Mouse (Mus musculus): ENCODE measurements around the gene Polr3g.
"Not testable (repeated sequence)": the region's sequence is repeated elsewhere in the genome, so short reads cannot be mapped to it uniquely, and the experiment has no call there.

The Polr3g gene

DNA sequence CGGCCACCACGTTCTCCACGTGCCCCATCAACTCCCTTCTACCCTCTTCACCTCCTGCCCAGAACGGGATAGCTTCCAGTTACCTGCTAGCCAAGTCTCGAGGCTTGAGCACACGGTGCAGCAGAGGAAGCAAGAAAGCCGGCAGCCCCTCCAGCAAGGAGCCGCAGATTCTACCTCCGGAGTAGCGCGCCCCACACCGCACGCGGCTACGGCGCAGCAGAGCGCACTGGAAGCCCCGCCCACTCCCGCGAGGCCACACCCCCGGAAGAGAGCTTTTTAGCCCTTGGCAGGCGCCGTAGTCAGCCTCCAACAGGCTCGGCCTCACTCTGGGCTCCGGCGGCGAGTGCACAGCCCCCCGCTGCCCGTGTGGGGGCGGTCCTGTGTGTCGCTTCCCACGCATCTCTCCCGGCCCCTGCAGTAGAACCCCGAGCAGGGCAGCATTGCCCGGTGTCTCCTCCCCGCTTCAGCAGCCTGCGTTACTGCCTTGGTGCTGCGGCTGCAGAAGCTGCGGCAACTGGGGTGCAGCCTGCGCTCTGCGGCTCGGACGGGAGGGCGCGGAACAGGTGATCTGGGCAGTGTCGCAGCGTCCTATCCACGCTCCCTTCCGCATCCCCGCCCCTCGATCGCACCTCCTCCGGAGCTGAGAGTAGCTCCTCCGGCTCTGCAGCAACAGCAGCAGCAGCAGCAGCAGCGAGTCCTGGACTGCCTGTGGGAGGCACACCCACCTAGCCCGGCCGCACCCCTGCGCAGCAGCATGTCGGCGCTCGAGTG, at the start of gene Polr3g, which contains the start of gene Mblac2:
Gene Polr3g, minus strand, starts transcription at position 239 of the 771 bp plus-strand sequence.
Gene Mblac2, plus strand, starts transcription at position 567 of the 771 bp plus-strand sequence.
- peak; percentile 94 for DNase-seq (ENCODE audit: low spot score)

DNA sequence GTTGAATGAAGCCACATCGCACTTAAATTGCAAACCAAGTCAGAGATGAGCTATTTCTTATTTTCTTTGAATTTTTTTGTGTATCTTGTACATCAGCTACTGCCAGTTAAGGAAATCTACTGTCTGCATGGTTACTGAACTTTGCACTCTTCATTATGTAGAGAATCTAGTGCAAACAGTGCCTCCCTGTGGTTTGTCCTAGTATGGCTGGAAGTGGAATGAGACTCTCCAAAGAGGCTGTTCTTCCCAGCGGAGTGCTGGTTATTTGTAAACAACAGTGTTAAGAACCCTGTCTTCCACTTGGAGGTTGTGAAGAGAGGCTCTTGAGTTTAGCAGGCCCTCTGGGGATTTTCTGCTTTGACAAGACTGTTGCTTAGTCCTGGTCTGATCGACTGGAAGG, 49.6 kb upstream of the Polr3g start:
- no peak for DNase-seq (ENCODE audit: low spot score)

DNA sequence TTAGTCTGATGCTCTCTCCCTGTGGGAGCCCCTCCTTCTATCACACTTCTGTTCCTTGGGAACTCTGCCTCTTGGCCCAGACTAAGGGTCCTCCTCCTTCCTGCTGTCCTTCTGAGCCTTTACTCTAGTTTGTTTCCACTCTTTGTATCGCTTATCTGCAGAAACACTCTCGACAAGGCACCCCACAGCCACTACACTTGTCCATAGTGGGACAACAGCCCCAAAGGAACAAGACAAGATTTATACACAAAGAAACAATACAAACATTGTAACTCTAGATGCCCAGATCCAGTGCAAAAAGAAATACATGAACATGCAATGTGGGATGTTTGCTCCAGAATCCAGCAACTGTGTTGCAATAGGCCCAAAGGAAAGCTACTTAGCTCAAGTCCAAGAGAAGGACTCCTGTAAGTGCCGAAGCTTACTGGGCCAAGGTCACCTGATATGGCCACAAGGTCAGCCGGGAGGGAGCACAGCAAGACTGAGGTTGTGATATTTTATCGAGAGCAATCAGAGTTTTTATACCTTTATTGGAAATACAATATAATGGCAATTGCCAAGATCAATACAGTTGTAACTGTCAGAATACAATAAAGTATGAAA, 46.3 kb upstream of the Polr3g start:
- DNase-seq (ENCODE audit: low spot score) = no peak

DNA sequence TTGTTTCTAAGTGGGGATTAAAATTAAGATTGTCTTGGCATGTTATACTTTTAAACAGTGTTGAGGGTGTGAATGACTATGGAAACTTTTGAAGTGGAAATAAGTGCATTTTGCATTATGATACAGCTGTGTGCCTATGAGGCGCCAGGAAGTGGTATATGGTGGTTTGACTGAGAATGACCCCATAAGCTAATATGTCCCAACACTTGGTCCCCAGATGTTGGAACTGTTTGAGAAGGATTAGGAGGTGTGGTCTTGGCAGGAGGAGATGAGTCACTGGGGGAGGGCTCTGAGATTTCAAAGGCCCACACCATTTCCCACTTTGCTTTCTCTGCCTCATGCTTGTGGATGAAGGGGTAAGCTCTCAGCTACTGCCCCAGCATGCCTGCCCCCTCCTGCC, 44.5 kb upstream of the Polr3g start:
- DNase-seq (ENCODE audit: low spot score) = no peak

DNA sequence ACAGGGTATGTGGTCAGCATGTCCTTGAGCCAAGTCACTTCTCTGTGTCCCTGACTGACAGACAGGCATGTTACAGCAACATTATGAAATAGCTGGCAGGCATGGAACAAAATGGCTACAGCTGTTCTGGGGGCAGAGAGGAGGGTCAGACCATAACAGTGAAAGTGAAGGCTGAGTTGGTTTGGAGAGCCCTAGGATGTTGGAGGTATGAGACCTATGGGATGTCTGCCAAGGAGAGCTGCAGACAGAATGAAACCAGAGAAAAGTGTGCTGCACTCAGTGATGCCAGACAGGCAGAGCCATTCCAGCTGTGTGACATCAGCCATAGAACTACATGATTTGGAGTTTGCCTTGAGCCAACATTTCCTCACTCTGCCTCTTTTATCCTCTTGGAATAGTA, 44.1 kb upstream of the Polr3g start:
- no peak for DNase-seq (ENCODE audit: low spot score)

DNA sequence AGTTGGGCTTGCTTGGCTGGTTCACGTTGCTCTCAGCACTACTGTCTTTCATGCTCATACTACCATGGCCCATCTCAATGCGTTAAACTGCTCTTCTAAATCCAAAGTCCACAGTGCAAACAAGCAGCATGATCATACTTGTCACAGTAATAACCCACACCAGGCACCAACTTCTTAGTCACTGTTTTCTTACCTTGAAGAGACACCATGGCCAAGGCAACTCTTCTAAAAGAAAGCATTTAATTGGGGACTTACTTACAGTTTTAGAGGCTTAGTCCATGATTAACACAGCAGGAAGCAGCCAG, 33.2 kb upstream of the Polr3g start:
- no peak for DNase-seq (ENCODE audit: low spot score)

DNA sequence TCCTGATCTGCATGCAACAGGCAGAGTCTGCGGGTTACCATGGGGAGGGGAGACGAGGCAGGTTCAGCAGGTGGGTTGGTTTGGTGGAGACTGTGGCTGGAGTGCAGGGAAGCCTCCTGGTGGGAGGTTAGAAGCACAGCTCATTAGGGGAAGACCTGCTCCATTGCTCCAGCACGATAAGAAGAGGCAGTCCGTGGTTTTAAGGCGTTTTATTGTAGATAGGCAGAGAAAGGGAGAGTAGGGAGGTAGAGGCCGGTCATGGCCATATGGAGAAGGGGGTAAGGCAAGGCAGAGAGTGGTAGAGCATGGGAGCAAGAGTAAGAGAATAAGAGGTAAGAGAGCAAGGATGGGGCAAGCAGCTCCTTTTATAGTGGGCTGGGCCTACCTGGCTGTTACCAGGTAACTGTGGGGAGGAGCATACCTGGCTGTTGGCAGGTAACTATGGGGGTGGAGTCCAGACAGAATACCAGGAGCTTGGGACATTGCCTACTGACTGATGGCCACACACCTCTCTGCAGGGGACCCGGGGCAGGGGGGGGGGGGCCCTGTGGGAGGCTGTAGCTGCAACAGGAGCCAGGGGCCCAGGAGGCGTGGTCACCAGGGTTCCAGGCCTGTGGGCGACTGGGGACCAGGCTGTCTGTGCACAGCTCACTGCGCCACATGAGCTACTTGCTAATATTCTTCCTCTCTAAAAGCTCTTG, 32.7 kb upstream of the Polr3g start:
- DNase-seq (ENCODE audit: low spot score) = no peak

DNA sequence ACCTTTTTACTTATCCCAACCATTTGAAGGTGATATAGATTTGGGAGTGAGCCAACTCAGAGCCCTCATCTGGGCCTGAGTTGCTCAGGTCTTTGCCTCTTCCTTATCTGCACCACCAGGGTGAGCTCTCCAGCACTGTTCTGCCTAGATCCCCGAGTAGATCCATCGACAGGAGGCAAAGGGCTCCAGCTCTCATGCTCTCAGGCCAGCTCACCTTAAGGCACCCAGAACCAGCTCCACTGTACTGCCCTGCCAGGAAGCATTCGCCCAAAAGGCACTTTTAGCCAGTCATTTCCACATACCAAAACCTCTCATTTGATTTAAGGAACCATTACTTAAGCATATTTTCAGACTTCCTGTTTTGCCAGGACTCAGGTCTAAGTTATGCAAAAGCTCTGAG, 30.1 kb upstream of the Polr3g start:
- no peak for DNase-seq (ENCODE audit: low spot score)

DNA sequence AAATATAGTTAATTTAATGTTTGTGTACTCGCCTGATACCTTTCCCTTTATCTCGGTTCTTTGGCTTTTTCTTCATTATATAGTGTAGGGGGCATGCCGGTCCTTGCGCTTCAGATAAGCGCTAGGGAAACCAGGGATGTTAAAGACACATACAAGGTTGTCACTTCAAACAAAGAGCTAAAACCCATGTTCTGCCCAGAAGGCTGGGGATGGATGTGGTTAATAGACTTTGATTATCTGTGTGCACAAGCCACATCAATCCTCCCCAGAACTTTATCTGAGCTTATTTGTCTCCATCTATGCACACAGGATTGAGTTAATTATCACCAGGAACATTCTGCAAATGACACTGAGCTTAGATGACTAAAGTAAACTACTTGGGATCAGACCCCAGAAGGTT, 25.8 kb upstream of the Polr3g start:
- no peak for DNase-seq (ENCODE audit: low spot score)

DNA sequence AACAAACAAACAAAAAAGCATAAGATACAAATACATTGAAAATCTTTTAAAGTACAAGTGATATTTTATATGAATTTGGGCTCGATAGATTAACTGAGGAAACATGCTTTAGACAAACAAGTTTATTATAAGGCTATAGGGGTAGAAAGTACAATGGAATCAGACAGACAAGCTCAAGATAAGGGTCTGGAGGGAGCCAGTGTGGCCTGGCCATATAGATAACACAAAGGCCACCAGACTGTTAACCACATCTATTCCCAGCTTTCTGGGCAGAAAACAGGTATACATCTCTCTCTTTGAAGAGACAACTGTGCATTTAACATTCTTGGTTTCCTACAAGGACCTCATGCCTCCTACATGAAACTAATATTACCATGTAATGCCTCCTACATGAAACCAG, 19.5 kb upstream of the Polr3g start:
- no peak for DNase-seq (ENCODE audit: low spot score)

DNA sequence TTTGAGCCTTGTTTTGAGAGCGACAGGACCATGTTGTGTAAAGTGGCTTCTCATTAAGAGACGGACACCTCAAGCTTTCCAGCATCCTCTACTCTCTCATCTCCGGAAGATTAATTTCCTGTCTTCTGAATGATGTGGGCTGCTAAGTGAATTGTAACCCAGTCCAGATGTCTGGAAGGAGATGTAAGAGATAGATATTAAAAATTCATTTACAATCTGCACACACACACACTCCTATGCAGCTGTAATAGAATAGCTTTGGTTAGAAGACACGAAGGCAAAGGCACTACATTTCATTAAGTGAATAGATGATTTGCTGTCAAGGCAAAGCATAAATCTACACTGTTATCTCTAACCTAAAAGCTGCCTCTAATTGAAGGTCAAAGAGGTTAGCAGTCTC, 18.3 kb upstream of the Polr3g start:
- DNase-seq (ENCODE audit: low spot score) = no peak

DNA sequence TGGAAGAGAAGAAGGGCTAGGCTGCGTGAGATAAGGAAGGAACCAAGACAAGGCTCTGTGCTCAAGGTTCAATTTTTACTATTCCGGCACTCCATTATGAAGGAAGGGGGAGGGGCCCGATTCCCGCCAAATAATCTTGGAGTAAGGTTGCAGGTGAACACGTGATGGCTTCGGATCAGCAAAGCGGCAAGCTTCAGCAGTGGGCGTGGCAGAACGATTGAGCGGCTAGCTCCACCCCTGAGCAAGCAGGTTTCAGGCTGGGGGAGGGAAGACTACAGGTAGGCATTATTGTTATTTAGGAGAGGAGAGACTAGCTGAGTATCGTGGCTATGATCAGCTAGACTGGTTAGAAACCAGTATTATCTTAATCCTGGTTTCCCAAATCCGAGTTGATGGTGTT, 17.3 kb upstream of the Polr3g start:
- not testable (repeated sequence) for DNase-seq (ENCODE audit: low spot score)

DNA sequence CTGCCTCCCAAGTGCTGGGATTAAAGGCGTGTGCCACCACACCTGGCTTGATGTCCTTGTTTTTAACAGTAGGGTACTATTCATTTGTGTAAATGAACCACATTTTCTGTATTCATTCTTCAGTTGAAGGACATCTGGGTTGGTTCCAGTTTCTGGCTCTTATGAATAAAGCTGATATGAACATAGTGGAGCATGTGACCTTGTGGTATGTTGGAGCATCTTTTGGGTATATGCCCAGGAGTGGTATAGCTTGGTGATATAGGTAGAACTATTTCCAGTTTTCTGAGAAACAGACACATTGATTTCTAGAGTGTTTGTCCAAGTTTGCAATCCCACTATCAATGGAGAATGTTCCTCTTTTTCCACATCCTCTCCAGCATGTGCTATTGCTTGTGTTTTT, 3.1 kb upstream of the Polr3g start:
- DNase-seq (ENCODE audit: low spot score) = no peak

DNA sequence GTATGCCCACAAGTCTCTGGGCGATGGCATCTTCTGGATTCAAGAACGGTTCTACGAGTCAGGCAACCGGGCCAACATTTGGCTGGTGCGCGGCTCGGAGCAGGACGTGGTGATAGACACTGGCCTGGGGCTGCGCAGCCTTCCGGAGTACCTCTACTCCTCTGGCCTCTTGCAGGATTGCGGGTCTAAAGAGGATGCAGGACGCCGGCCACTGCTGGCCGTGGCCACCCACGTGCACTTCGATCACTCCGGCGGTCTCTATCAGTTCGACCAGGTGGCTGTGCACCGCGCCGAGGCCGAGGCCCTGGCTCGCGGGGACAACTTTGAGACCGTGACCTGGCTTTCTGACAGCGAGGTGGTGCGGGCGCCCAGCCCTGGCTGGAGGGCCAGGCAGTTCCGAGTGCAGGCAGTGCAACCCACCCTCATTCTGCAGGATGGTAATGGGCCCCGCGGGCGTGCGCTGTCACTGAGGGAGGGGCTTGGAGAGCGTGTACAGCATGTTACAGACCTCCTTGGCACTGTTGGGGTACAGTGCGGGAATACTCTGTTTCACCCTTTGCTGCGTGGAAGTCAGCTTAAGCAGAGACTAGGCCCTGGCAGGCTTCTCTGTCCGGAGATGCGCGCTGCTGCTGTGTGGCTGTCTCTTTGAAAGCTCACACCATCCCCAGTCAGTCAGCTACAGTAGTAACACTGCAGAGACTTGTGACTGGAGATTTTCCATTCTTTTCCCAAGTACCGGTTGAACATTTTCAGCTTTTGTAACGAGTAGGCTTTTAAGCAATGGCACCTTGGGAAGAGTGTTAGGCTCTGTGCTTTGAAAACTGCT, 946 bp upstream of the Polr3g start:
- no peak for DNase-seq (ENCODE audit: low spot score)

DNA sequence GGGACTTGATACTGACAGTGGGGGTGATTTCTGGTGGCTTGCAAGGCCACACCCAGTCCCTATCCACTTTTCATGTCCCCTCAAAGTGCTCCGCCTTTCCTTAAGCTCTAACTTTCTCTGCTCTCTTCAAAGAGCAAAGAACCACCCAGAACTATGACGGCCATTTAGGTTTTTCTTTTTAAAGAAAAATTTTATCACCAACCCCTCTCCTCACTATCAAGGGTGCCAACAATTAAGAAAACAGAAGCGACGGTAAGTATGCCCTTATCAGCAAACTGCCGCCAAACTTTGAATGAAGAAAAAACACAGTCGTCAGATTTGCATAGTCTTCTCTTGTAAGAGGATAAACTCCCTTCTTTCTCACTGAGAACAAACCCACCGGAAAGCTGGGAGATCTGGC, 547 bp downstream of the Polr3g start:
- DNase-seq (ENCODE audit: low spot score) = peak; percentile 11

DNA sequence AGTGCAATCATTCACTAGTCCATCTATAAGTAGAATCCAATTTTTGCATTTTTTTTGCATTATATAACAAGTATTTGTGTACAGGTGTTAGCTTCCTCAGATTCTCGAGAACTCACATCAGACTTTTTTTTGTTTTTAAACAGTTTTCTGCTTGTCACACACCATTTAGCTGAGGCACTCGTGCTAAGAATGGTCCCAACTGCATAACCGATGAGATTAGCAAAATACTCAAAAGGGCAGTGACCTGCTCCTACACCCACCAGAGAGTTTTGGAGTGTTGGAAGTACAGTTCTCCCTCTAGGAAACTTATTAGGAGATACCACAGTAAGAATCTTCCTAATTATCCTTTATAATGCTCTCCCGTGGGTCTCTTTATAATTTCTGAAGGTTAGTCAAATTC, 1.0 kb downstream of the Polr3g start:
- no peak for DNase-seq (ENCODE audit: low spot score)

DNA sequence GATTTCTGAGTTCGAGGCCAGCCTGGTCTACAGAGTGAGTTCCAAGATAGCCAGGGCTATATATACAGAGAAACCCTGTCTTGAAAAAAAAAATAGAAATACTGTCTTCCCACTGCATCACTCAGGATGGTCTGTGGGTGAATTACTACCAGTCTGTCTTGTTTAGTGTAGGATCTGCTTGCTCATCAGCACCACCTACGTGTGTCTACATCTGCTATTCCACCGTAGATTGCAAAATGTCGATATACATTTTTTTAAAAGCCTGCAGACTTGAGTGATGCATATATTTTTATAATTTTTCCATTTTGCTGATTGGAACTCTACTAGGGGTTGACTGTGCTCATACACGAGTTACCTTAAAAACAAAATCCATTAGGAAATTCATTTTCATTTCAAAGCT, 4.5 kb downstream of the Polr3g start:
- DNase-seq (ENCODE audit: low spot score) = no peak

DNA sequence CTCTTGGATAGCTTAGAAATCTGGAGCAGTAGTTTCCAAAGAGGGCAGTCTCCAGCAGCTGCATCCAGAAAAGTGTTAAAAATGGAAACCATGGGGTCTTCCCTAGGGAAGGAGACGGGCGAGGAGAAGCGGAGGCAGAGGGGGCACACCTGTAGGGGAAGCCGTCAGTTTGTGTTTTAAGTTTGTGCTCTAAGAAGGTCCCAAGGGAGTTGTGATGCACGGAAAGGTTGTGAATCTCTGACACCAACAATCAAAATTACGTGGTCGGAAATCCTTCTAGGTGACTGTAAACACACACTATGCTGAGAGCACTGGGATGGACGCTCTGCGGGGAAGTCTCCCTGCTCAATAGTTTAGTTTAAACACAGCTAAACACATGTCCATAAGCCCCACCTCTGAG, 7.2 kb downstream of the Polr3g start:
- DNase-seq (ENCODE audit: low spot score) = no peak

DNA sequence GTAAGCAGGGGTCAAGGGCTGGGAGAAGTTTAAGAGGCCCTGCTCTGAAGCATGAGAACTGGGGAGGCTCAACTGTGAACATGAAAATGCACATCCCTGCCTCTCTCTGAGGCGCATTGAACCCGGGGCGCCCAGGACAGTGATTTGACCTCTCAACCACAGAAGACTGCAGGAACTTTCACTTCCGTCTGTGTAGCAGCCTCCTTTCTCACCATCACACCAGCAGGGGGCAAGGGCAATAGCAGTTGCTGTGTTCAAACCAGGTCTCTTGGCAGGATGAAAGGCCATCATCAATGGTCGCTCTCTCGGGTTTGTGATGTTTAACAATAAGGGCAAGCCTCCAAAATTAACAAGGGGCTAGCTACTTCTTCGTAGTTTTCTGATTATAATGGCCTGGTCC, 7.7 kb downstream of the Polr3g start:
- DNase-seq (ENCODE audit: low spot score) = no peak

DNA sequence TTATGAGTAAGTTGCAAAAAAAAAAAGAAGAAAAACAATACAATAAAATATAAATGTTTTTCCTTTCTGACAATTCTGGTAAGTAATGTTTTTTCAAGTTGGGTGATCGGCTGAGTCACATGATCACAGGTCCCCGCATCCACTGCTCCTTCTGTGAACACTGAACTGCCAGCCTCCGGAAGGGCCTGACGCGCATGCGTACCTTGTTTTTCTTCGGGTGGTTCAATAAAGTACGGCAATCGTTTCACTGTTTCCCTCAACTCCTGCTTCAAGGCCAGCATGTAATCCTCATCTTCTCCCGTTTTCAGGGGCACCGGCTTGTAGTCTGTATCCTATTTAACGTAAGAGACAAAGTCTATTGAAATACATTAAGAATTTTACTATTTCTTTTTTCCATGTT, 16.4 kb downstream of the Polr3g start:
- no peak for DNase-seq (ENCODE audit: low spot score)

DNA sequence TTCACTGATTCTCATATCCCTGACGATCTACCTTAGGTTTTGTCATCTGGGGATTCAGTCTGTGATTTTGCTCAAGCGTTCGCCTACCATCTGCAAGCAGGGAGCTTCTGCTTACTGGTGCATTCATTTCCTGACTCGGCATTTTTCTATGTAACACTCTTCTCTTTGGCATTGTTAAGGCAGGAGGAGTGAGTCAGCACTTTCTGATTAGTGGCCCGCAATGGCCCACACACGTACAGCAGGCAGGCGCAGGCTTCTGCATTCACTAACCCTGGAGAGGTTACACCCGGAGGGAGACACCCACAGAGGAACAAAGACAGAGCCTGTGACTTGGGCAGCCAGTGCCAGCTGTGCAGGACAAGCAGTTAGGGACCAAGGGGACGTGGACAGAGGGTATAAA, 19.2 kb downstream of the Polr3g start:
- peak; percentile 36 for DNase-seq (ENCODE audit: low spot score)

DNA sequence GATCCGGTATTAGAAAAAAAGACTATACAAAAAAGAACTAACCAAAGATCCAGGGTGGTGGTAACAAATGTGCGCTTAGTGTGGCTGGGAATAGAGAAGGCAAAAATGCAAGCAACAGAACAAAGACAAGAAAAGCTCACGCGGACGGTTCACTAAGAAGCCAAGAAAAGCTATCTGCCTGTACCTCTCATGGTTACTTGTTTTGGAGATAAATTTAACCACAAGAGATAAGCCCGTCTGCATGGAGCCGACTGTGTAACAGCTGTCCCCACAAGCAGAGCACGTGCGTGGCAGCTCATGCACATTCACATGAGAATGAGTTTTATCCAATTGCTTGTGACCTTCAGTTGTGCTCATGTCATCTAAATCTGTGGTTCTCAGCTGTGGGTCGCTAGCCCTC, 20.3 kb downstream of the Polr3g start:
- DNase-seq (ENCODE audit: low spot score) = no peak

DNA sequence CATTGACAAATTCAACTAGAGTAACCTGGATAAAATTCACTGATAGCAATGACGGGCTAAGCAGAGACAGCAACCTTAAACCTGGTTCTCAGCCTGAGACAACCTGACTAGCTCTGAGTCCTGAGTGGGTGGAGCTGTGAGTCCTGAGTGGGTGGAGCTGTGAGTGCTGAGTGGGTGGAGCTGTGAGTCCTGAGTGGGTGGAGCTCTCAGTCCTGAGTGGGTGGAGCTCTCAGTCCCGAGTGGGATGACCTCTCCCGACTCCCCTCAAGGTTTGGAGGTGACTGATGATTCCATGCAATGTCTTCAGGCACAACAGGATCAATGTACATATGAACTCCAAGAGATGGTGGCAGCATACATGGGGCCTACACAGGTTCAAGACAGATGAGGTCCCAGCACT, 21.2 kb downstream of the Polr3g start:
- DNase-seq (ENCODE audit: low spot score) = no peak
